Mouse (Mus musculus): ENCODE results near the gene Mmp23. TPM values are rescaled to one million over a fixed set of nuclear protein-coding genes. Genes with fewer than 3 reads are reported as not detected.
"Not testable (repeated sequence)": the region's sequence is repeated elsewhere in the genome, so short reads cannot be mapped to it uniquely, and the experiment has no call there.

Mmp23 gene
- total RNA-seq, 2 experiments from 2014 or later, result 5.5 to 8.9 TPM

DNA sequence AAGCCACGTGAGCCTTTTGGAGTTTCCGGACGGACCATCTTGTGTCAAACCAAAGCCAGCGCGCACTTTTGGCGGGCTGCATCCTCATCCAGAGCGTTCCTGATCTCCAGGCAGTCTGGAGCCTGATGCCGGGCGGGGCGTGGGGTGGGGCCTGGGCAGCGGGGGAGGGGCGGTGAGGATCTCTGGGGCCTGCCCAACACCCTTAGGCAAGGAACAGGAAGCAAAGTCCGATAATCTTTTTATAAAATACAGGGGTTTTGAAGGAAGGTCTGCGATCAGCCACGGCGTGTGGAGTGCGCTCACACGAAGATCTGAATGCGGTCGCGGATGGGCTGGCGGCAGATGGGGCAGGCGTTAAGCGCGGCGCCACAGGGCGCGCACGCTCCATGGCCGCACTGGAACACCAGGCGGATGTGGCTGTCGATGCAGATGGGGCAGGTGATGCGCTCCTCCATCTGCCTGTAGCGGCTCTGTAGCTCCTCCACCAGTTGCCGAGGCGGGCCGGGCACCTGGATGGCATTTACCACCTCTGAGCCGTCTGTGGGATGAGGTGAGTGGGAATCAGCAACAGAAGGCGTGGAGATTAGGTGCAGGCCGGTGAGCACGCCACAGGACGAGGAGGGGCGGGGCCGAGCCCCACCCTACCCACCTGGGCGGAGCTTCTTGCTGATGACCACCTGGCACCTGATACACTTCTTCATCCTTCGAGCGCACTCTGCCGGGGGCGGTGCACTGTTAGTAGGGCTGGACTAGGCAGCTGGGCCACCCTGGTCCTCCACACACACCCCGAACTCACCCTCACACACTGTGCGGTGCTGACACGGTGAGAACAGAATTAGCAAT lies 1.5 kb upstream of the Mmp23 start:
- peak; percentile 30 to 67 for DNase-seq

- DNase-seq, result no peak
These were observed 935 bp upstream of the Mmp23 start for GRCm38 (mm10) chr4:155654183-155654455.

GRCm38 (mm10) chr4:155653451-155654182 lies 433 bp upstream of the Mmp23 start:
- peak; percentile 21 to 40 for DNase-seq

DNA sequence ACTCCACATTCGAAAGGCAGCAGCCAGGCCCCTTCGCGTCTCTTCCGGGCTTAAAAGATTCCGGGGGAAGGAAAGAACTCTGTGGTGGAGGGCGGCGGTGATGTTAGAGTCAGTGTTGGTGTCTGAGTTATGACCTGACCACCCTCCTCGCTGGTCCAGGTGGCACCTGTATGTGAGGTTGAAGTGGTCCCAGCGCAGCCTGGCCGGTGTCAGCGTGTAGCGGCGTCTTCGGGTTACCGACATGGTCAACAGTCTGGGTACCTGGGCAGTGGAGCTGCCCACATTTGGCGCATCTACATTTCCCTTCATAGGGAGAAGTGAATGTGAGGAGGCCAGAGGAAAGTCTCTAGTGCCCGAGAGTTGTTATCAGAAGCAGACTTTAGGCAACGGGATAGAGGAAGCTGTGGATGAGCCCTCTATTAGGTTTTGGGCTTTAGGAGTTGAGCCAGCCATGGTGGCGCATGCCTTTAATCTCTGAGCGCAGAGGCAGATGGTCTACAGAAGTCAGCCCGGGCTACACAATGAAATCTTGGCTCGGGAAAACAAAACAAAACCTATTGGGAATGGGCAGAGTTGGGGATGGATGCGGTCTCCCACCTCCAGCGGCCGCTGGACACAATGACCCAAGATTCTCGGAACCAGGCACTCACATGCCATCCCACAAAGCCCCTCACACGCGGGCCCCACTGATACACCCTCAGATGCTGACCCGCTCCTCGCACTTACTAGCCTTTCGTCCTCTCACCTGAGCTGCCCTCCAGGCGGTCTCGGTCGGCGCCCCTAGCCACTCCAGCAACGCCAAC lies 700 bp downstream of the Mmp23 start:
- no peak for DNase-seq

GRCm38 (mm10) chr4:155651553-155652269 lies 1.5 kb downstream of the Mmp23 start:
- DNase-seq, result peak in 1 of 2 experiments; percentile 29

GRCm38 (mm10) chr4:155649355-155649754 lies 3.8 kb downstream of the Mmp23 start:
- no peak for DNase-seq

- DNase-seq, result no peak
These were observed 7.5 kb downstream of the Mmp23 start for GRCm38 (mm10) chr4:155645721-155646120.

- not testable (repeated sequence) for DNase-seq
These were observed 7.9 kb downstream of the Mmp23 start, which contains the start of gene Gm10563 for GRCm38 (mm10) chr4:155645308-155645707. Gene Gm10563 (minus strand): TSS chr4:155645408.

- no peak for DNase-seq
These were observed 9.7 kb downstream of the Mmp23 start for GRCm38 (mm10) chr4:155643531-155643930.

- no peak for DNase-seq
These were observed 17.3 kb downstream of the Mmp23 start for GRCm38 (mm10) chr4:155635766-155636499.

DNA sequence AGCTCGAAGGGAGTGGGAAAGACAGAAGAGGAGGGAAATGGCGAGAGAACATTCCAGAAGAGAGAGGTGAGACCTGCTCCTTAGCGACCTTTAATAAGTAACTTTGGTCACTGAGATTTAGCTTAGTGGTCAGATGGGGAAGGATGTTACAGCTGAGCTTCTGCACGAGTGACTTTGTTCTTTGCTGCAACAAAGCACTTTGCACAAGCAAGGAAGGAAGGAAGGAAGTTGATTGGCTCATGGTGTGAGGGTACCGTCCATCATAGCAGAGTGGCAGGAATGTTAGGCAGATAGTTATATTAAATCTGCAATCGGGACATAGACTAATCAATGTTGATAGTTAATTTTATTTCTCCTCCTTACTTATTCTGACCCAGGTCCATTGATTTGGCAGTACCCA lies 22.9 kb downstream of the Mmp23 start:
- DNase-seq, result no peak

- DNase-seq, result peak; percentile 95 to 96
These were observed 28.6 kb downstream of the Mmp23 start, which contains the start of gene Cdk11b for GRCm38 (mm10) chr4:155624338-155625291. Gene Cdk11b (plus strand): TSS chr4:155624854.

GRCm38 (mm10) chr4:155618321-155618720 lies 34.9 kb downstream of the Mmp23 start:
- DNase-seq, result no peak

GRCm38 (mm10) chr4:155613264-155613663 lies 39.9 kb downstream of the Mmp23 start:
- DNase-seq, result no peak

GRCm38 (mm10) chr4:155611860-155612259 lies 41.3 kb downstream of the Mmp23 start:
- no peak for DNase-seq

DNA sequence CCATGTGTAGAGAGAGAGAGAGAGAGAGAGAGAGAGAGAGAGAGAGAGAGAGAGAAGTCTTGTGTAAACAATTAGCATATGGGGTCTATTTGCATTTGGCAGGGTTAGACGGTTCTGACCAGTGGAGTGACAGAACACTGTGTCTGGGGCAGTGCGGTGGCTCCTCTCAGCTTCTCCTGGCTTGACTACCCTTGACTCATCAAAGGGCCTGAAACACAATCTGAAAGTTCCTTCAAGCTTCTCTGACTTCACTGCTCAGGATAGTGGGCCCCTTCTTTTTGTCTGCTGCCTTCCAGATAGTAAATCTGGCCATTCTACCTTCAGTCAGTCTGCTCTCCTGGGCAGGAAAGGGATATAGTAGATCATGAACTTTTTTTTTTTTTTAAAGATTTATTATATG lies 46.4 kb downstream of the Mmp23 start:
- no peak for DNase-seq

DNA sequence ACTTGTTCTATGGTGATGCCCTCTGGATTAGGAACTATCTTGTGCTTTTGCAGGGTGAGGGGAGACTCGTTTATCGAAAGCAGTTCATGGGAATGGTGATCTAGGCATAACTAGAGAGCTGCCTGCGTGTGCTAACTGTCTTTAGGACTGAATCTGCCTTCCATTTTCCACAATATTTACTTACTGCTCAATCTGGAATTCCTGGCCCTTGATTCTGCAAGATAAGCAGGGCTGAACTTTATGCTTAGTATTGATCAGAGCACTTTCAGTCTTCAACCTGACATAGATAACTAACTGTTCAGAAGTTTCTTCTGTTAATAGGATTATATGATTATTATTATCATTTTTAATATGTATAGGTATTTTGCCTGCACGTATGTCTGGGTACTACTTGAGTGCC lies 48.1 kb downstream of the Mmp23 start:
- no peak for DNase-seq

DNA sequence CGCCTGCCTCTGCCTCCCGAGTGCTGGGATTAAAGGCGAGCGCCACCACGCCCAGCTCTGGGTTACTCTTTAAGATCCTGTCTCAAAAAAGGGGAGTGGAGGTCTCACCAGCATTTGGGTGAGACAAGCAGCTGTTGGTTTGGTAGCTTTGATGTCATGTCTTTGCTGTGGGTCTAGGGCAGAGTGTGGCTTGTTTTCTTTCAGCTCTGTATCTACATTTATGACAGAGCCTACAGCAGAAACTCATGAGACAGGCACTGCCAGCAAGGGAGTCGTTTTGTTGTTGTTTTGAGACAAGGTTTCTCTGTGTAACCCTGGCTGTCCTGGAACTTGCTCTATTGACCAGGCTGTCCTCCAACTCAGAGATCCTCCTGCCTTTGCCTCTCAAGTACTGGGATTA lies 49.4 kb downstream of the Mmp23 start:
- no peak for DNase-seq

- no peak for DNase-seq
These were observed 50.4 kb downstream of the Mmp23 start for GRCm38 (mm10) chr4:155602753-155603152.

GRCm38 (mm10) chr4:155601997-155602456 lies 51.2 kb downstream of the Mmp23 start:
- no peak for DNase-seq
